Mouse (Mus musculus) stomach, embryonic 16.5 days (tissue): Measurements from ENCODE around the gene Ptgdr2. TPM values are rescaled to one million over a fixed set of nuclear protein-coding genes. Genes with fewer than 3 reads are reported as not detected.

Experiments used
- ATAC-seq: fragments of 200-750 bp; cut with Nextera tagmentation; 2 replicates; pipeline ENCODE4 v1.8.0; 2017; ENCODE audit warnings: moderate number of reproducible peaks, moderate TSS enrichment; ENCODE audit not compliant: insufficient read depth, low FRiP score
- H3K27ac ChIP-seq: fragments of 300-500 bp; sonication (generic); 2 replicates; pipeline ENCODE4 v1.5.1; 2014; ENCODE audit warnings: low read length
- H3K27me3 ChIP-seq: fragments of 300-500 bp; sonication (generic); 2 replicates; pipeline ENCODE4 v1.6.1; 2014; ENCODE audit warnings: low read length, control low read depth, mixed read lengths; ENCODE audit not compliant: control insufficient read depth, insufficient read depth
- H3K36me3 ChIP-seq: fragments of 300-500 bp; sonication (generic); 2 replicates; pipeline ENCODE4 v1.6.1; 2014; ENCODE audit warnings: low read length; ENCODE audit not compliant: control insufficient read depth, insufficient read depth
- H3K4me1 ChIP-seq: fragments of 300-500 bp; sonication (generic); 2 replicates; pipeline ENCODE4 v1.6.1; 2014; ENCODE audit warnings: low read length, control low read depth, mixed read lengths; ENCODE audit not compliant: control insufficient read depth, insufficient read depth
- H3K4me2 ChIP-seq: fragments of 300-500 bp; sonication (generic); 2 replicates; pipeline ENCODE4 v1.6.1; 2014; ENCODE audit warnings: low read depth, low read length, mixed read lengths
- H3K4me3 ChIP-seq: fragments of 300-500 bp; sonication (generic); replicated peaks from 2 replicates; pipeline ENCODE4 v1.5.1; 2014; ENCODE audit warnings: mild to moderate bottlenecking, low read length
- H3K9ac ChIP-seq: fragments of 300-500 bp; sonication (generic); 2 replicates; pipeline ENCODE4 v1.6.1; 2014; ENCODE audit warnings: low read length
- H3K9me3 ChIP-seq: fragments of 300-500 bp; sonication (generic); replicated peaks from 2 replicates; pipeline ENCODE4 v1.6.1; 2016; ENCODE audit warnings: low read length, control low read depth; ENCODE audit not compliant: control insufficient read depth
- WGBS: fragments of 180-500 bp; shearing (Covaris S2); extraction: QIAGEN DNeasy Blood & Tissue Kit; methylation state at CpG from one replicate; pipeline ENCODE4 v1.1.7; 2014; 5-methylcytosine and 5-hydroxymethylcytosine counted together
- polyA plus RNA-seq: library from polyadenylated mRNA; unstranded; fragments of >200 nt; fragmentation: Nextera tagmentation; extraction: Ambion mirVana; gene quantifications from 2 replicates; pipeline ENCODE4 v1.2.1, GENCODE M21; 2015

The Ptgdr2 gene
- polyA plus RNA-seq = not detected in 2 replicates

DNA sequence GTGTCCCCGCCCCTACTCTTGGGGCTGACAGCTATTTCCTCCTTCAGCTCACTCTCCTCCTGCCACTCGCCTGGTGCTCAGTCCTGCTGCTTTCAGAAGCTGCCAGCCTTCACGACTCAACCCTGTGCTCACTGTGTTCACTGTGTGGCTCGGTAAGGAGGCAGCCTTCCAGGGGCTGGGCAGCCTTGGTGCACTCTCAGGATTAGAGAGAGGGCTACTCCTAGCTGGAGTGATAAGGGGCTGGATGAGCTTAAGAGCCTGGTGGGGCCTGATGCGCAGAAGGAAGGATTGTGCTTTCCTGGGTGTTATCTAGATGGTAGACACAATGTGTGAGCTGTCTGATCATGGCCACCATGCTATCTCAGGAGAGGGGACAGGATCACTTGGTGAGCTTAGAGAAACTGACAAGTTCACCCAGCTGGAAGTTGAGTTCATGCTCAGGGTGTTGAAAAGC, at the start of gene Ptgdr2:
Gene Ptgdr2, plus strand, starts transcription at position 51 of the 454 bp plus-strand sequence.
- 38% methylated on average over 5 of the region's 5 CpGs for WGBS
- Histone ChIP-seq H3K9me3 (no peaks in the 10 kb centered on the region), H3K4me1 (peaks cover 11% of the 10 kb centered on the region), H3K4me3 (no peak within 1 kb of the TSS), H3K27ac (no peak within 1 kb of the TSS), H3K27me3 (0 out of 2 replicates have a peak, but pooled peaks cover 3% of the 10 kb centered on the region), H3K36me3 (no peaks in the 10 kb centered on the region), H3K4me2 (no peak within 1 kb of the TSS), H3K9ac (no peak within 1 kb of the TSS)
- ATAC-seq = no peak

DNA sequence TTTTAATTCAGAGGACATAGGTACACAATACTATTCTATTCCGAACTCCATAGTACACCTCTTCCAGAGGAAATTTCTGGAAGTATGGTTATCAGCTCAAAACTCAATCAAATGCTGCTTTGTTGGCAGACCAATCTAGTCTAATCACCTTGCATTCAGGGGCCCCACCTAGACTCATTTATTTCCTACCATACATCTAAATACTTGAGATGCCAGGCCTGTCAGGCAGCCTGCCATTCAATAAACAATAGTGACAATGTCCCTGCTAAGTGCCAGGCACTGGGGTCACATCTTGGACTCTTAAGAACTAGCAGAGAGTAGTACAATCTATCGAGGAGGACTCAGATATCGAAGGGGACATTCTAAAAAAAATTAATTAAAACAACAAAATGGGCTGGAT, 44.8 kb upstream of the Ptgdr2 start:
- H3K27me3 ChIP-seq = no peaks in the 10 kb centered on the region
- ATAC-seq = no peak
- H3K4me2 ChIP-seq = no peak overlapping the region
- H3K4me1 ChIP-seq = peaks cover 14% of the 10 kb centered on the region
- no peaks in the 10 kb centered on the region for H3K36me3 ChIP-seq
- H3K9ac ChIP-seq = no peak overlapping the region
- no peaks in the 10 kb centered on the region for H3K9me3 ChIP-seq
- H3K4me3 ChIP-seq = no peak overlapping the region
- 77% methylated on average over 3 of the region's 3 CpGs for WGBS
- H3K27ac ChIP-seq = no peak overlapping the region

GRCm38 (mm10) chr19:10895016-10895528, 41.9 kb upstream of the Ptgdr2 start, which contains the start of gene Prpf19:
Gene Prpf19, plus strand, starts transcription at chr19:10895231.
- H3K9me3 ChIP-seq = no peaks in the 10 kb centered on the region
- H3K27ac ChIP-seq = peak within 1 kb of the TSS; percentile 94
- H3K4me2 ChIP-seq = peak within 1 kb of the TSS; percentile 89
- H3K4me1 ChIP-seq = peaks cover 17% of the 10 kb centered on the region
- peak; percentile 95 for ATAC-seq
- peak within 1 kb of the TSS; percentile 93 for H3K4me3 ChIP-seq
- peak within 1 kb of the TSS; percentile 92 for H3K9ac ChIP-seq
- WGBS = under 1% methylated on average over 43 of the region's 43 CpGs
- peaks cover under 1% of the 10 kb centered on the region; the same call in 1 of the 2 replicates for H3K36me3 ChIP-seq
- no peaks in the 10 kb centered on the region for H3K27me3 ChIP-seq

DNA sequence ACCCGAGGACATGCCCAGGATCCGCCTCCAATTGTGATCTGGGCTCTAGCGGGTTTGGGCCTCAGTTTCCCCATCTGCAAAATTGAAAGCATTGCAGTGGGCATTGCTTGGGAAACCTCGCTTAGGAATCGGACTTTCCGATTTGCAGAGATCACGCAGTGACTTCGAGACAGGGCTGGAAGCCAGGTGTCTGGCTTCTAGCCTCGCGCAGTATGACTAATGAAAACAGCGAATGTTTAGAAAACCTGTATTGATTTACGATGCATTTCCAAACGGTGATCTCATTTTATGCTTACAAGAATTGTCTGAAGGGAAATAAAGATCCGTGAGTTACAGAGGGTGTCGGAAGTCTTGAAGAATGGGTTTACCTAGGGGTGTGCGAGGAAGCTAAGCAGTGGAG, 41.3 kb upstream of the Ptgdr2 start:
- peak; percentile 14; the same call in 1 of the 2 replicates for ATAC-seq
- Histone ChIP-seq H3K4me1 (peaks cover 17% of the 10 kb centered on the region), H3K4me2 (peak overlapping the region; percentile 89), H3K9ac (peak overlapping the region; percentile 92), H3K9me3 (no peaks in the 10 kb centered on the region), H3K27ac (peak overlapping the region; percentile 94), H3K4me3 (peak overlapping the region; percentile 93), H3K27me3 (no peaks in the 10 kb centered on the region), H3K36me3 (peaks cover 7% of the 10 kb centered on the region; the same call in 1 of the 2 replicates)
- under 1% methylated on average over 16 of the region's 16 CpGs for WGBS

GRCm38 (mm10) chr19:10896849-10897248, 40.1 kb upstream of the Ptgdr2 start:
- Histone ChIP-seq H3K36me3 (peaks cover 12% of the 10 kb centered on the region), H3K4me3 (peak overlapping the region; percentile 93)

GRCm38 (mm10) chr19:10897491-10897890, 39.5 kb upstream of the Ptgdr2 start:
- Histone ChIP-seq H3K4me2 (no peak overlapping the region), H3K27ac (no peak overlapping the region), H3K9ac (no peak overlapping the region), H3K4me1 (peaks cover 17% of the 10 kb centered on the region), H3K4me3 (no peak overlapping the region), H3K36me3 (peaks cover 19% of the 10 kb centered on the region), H3K9me3 (no peaks in the 10 kb centered on the region), H3K27me3 (no peaks in the 10 kb centered on the region)
- 82% methylated on average over 8 of the region's 8 CpGs for WGBS
- no peak for ATAC-seq

More at GRCm38 (mm10) chr19:10896849-10897248, 40.1 kb upstream of the Ptgdr2 start:
- 0 out of 2 replicates have a peak overlapping the region, but pooled peaks have one; percentile 8 for H3K27ac ChIP-seq
- peak overlapping the region; percentile 89 for H3K4me2 ChIP-seq
- no peaks in the 10 kb centered on the region for H3K27me3 ChIP-seq
- 65% methylated on average over 7 of the region's 7 CpGs for WGBS
- H3K4me1 ChIP-seq = peaks cover 17% of the 10 kb centered on the region
- H3K9me3 ChIP-seq = no peaks in the 10 kb centered on the region
- H3K9ac ChIP-seq = peak overlapping the region; percentile 92
- no peak for ATAC-seq

GRCm38 (mm10) chr19:10900315-10900714, 36.6 kb upstream of the Ptgdr2 start:
- ATAC-seq = no peak
- Histone ChIP-seq H3K4me1 (peaks cover 25% of the 10 kb centered on the region), H3K27ac (no peak overlapping the region), H3K9ac (no peak overlapping the region), H3K4me3 (no peak overlapping the region), H3K4me2 (no peak overlapping the region), H3K27me3 (no peaks in the 10 kb centered on the region), H3K36me3 (peaks cover 22% of the 10 kb centered on the region), H3K9me3 (no peaks in the 10 kb centered on the region)
- 78% methylated on average over 6 of the region's 6 CpGs for WGBS

DNA sequence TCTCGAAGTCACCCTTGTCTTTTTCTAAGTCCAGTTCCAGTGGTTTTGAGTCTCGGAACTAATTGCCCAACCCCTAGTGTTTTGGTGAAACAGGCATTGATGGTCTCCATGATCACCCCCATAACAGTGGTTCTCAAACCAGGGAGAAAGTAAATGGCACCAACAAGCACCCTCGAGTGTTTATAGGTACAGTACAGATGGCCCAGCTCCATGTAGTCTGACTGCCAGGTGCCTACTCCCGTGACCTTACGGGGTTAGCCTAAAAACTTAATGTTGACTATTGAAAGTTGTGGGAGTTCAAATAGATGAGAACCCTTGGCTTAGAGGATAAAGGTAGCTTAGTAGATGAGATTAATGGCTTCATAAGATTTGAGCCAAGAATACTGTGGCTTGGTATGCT, 35.9 kb upstream of the Ptgdr2 start:
- ATAC-seq = no peak
- peaks cover 22% of the 10 kb centered on the region for H3K36me3 ChIP-seq
- 90% methylated on average over 5 of the region's 5 CpGs for WGBS

DNA sequence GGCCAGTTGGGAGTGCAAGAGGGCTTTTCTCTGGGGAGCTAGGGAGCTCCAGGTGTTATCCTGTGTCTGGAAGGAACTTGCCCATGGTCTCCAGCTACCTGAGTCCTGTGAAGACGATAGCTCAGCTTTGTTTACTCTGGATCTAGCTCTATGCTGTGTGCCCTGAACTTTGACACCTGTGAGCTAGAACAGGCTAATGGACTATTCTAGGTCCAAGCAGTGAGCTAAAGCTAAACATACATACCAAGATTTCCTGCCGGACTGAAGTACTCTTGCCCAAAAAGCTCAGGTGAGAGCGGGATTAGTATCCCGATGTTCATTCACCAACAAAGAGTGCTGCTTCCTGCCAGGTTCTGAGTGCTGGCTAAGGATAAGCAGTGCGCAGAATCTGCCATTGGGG, 32.4 kb upstream of the Ptgdr2 start:
- ATAC-seq = no peak
- Histone ChIP-seq H3K36me3 (peaks cover 30% of the 10 kb centered on the region), H3K4me3 (no peak overlapping the region), H3K4me2 (no peak overlapping the region), H3K9ac (no peak overlapping the region), H3K27me3 (no peaks in the 10 kb centered on the region), H3K4me1 (peaks cover 24% of the 10 kb centered on the region), H3K27ac (peak overlapping the region; percentile 88), H3K9me3 (no peaks in the 10 kb centered on the region)
- WGBS = 61% methylated on average over 5 of the region's 5 CpGs

More for the DNA sequence above, 35.9 kb upstream of the Ptgdr2 start:
- H3K4me2 ChIP-seq = no peak overlapping the region
- no peak overlapping the region for H3K27ac ChIP-seq
- H3K4me3 ChIP-seq = no peak overlapping the region
- H3K27me3 ChIP-seq = no peaks in the 10 kb centered on the region
- no peak overlapping the region for H3K9ac ChIP-seq
- H3K4me1 ChIP-seq = peaks cover 29% of the 10 kb centered on the region
- no peaks in the 10 kb centered on the region for H3K9me3 ChIP-seq
